Mouse (Mus musculus): ENCODE measurements around the gene Arntl2.
"Not testable (repeated sequence)": the region's sequence is repeated elsewhere in the genome, so short reads cannot be mapped to it uniquely, and the experiment has no call there.

Arntl2 gene

DNA sequence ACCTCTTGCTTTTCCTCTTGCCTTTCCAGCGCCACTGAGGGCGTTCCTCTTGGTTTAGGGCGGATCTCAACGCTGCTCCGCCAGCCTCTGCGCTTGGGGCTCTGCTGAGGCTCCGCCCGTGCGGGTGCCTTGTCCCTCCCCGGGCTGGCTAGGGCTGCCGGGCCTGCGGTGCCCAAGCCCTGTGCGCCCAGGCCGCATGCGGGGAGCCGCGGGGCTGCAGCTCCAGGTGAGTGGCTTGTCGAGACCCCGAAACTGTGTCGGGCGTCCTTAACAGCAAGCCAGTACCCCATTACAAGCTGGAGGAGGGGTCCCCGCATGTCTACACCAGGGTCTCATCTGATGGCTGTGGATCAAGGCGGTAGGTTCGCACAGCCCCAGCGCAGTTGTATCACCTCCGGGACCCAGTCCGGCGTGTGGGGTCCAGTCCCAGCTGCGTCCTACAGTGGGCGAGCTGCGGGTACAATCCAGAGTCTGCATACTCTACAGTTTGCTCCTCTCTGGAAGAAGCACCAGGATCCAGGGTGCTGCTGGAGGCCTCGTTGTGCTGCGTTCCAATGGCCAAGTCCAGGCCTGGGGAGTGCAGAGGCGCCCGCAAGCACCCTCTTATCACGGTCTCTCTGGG lies at the start of gene Arntl2:
Gene Arntl2 (plus strand): TSS at position 132 of the 622 bp plus-strand sequence.
- peak; percentile 83 for DNase-seq (ENCODE audit: low read depth, low spot score)

DNA sequence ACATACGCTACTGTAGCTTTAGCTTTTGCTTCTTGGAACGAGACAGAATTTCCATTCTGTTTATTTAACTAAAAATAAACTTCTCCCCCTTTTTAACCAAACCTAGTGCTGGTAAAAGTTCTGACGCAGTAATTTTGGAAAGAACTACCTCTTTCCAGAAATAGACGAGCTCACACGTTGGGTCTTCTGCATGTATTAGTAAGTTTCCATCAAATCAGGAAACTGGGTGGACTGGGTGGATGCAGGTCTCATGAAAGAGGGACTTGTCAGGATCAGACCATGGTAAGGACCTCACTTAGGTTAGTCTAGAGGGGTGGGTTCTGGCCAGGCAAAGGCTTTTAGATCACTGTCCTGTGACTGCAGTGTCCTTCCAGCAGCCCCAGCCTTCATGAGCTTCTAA lies 49.3 kb upstream of the Arntl2 start:
- no peak for DNase-seq (ENCODE audit: low read depth, low spot score)

DNA sequence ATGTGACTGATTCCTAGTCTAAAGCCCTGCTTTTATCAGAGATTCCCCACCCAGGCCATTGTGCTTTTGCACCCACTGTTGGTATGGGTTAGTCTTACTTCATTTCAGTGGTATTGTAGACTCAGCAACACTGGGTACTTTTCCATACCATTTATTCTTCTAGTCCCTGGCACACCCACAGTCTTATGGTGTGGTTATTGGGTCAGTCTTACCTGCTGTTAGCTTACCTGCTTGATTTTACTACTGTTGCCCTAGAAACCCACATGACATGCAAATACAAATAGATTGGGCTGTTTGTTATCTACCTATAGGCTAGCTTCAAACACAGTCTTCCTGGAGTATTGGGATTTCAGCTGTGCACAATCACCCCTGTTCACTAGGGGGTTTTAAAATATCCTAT lies 48.8 kb upstream of the Arntl2 start:
- DNase-seq (ENCODE audit: low read depth, low spot score) = no peak

DNA sequence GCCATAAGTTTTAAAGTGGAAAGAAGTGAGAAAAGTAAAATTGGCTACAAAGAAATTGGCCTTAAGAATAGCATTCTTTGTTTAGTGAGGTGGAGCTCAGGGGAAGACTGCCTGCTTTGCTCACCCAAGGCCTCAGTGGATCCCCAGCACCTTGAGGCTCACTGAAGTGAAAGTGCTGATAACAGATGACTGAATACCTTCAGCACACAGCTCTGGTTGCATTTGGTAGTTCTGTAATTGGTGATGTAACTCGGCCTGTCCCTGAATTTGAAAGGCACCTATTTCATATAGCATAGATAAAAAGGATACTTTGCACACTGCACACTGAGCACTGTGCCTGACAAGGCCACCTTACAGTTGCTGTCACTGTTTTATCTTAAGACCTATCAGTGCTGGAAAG lies 47.6 kb upstream of the Arntl2 start:
- no peak for DNase-seq (ENCODE audit: low read depth, low spot score)

DNA sequence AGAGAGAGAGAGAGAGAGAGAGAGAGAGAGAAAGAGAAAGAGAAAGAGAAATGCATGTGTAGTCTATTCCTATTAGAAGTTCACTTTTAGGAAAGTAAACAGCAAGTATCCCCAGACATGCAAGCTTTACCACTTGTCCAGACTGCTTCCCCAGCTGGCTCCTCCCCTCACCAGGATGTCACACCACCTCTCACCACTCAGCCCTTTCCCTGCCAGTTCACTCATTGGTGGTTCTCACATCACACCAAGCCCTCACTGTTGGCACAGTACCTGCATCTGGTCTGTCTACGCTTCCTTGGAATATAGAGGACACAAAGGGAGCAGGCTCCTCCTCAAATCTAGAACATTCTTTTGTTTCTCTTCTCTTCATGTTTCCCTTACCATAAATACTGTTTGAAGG lies 44.2 kb upstream of the Arntl2 start:
- DNase-seq (ENCODE audit: low read depth, low spot score) = no peak

DNA sequence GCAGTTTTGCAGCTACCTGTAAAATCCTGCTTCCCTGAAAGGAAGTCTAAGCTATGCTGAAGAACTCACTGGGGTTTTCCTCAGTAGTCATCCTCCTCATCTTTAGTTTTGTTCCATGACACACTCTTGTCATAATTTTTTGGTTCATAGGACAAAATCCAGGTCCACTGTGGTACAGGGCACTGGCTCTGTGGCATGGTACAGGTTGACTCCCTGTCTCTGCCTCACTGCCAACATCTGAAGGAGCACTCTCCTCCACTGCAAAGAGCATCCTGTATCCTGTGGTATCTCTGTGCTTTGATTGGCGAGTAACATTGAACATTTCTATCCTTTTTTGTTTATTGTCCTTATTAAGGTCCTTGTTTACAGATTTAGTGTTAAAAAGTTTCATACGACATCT lies 43.7 kb upstream of the Arntl2 start:
- DNase-seq (ENCODE audit: low read depth, low spot score) = no peak

DNA sequence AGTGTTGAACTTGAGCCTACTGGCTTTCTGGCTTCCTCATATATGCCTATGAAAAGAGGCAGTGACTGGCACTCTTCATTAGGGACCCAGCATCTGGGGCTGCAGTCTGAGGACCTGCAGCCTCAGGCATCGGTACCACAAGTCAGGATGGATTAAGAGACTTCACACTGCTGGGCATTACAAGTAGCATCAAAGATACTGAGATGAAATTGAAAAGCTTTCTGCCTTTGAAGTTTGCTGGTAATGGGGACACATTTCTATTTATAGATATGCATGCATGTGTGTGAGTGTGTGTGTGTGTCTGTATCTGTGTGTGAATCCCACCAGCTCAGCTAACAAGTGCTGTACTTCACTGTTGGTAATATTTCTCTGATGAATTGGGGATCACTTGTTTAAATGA lies 43.2 kb upstream of the Arntl2 start:
- no peak for DNase-seq (ENCODE audit: low read depth, low spot score)

DNA sequence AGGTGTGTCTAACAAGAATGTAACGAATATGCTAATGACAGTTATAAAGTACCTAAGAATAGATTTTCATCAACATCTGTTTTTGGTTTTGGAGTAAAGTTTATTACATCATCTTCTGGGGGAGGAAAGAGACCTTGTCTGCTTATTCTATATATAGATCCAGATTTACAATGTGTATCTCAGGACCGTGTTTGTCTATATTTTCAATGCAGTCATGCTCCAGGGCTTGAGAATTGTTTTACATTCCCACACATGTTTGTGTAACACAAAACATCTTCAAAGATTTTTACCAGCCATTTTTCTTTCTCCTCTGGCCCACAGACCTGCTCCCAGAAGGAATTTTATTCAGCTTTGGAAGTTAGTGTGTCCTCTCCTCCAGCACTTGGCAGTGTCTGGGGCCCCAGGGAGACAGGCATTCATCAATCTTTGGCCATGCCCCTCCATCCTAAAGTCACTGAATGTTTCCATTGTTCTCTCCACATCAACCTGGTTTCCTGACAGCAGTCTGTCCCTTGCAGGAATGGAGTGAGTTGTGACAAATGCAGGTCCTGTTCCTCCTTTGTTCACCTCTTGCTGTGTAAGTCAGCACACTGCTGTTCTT lies 42.2 kb upstream of the Arntl2 start:
- no peak for DNase-seq (ENCODE audit: low read depth, low spot score)

DNA sequence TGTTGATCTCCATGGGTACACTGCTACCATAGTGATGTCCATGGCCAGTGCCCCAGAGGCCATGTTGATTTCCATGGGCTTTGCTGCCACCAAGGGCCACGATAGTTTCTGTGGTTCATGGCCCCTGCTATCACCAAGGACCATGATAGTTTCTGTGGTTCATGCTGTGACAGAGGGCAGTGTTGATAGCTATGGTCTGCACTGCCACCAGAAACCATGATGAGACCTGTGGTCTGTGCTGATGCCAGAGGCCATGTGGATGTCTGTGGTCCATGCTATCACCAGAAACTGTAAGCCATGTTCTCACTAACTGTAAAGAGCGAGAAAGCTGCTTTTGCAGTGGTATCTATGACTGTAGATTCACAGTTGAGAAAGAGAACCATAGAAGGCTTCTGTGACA lies 40.7 kb upstream of the Arntl2 start:
- DNase-seq (ENCODE audit: low read depth, low spot score) = no peak

DNA sequence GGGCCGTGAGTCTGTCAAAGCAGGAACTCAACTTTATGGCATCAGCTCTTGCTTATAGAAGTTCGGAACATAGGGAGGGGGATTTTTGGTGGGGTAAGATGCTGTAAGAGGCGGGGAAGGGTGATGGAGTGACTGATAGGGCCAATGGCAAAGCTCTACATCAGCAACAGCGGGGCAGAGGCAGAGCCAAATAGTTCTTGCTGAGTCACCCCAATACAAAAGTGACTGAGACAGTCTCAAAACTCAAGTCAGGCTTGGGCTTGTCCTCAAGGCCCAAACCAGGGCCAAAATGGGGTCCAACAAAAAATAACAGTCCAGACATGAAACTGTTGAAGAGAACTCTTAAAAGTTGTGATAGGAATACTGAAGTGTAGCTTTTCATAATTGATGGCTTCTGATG lies 40.2 kb upstream of the Arntl2 start:
- DNase-seq (ENCODE audit: low read depth, low spot score) = peak; percentile 43

DNA sequence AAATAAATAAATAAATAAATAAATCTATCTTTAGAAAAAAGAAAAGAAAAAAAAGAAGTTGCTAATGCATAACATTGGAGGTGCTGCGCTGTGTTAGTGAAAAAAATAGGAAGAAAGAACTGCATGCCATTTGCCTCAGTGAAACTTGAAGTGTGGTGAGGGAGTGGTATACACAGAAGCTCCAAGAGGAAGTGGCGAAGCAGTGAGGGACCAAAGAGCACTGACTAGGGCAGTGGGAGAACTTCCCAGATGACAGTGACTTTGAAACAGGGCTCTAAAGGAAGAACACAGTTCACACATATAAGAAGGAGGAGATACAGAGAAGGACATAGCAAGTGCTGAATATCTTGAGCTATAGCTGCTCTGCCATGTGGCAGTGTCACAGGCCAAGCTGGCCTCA lies 36.8 kb upstream of the Arntl2 start:
- no peak for DNase-seq (ENCODE audit: low read depth, low spot score)

DNA sequence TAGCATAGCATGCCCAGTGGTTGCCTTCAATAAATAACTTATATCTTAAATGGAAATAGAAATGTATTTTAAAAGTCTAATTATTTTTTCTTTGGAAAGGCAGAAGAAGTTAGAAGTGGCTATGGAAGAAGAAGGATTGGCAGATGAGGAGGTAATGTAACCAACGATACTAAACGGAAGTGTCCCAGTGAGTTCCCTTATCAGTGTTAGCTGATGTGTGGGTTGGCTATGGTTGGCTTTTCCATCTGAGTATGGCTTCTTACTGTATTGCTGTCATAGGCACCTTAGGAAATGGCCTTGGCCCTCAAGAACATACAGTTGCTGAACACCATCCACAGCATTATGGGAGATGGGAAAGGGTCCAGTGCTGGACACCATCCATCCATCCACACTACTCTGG lies 35.8 kb upstream of the Arntl2 start:
- DNase-seq (ENCODE audit: low read depth, low spot score) = no peak

DNA sequence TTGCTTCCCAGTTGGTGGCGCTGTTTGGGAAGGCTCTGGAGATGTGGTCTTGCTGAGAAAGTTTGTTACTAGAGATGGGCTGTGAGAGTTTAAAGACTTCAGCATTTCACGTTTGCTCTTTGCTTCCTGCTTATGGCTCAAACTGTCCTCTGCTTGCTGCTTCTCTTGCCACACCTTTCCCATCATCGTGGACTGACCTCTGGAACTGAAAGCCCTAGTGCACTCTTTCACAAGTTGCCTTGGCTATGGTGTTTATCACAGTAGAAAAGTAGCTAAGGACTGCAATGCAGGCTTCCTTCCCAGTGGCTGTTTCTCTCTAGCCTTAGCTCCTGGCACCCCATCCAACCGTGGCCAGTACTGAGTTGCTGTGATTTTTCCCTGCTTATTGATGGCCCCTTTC lies 35.1 kb upstream of the Arntl2 start:
- peak; percentile 35 for DNase-seq (ENCODE audit: low read depth, low spot score)

DNA sequence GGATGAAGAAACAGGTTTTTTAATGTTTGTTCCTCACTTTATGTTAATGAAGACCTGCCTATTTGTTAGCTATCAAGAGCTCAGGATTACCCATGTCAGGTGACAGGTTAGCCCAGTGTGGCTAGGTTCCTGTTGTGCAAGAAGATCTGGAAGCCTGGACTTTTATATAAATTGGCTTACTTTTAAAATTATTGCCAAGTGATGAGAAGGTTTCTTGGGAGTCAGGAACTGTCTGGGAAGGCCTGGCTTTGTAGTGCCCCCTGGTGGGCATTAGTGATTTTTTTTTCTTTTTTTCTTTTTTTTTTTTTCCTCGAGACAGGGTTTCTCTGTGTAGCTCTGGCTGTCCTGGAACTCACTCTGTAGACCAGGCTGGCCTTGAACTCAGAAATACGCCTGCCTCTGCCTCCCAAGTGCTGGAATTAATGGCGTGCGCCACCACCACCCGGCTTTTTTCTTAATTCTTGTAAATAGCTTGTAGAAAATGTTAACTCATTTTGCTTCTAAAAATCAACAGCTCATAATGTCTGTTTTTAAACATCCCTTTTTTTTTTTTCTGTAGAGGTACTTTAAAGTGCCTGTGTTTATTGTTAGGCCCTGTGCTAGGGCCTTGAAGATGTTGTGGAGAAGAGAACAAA lies 33.5 kb upstream of the Arntl2 start:
- peak; percentile 37 for DNase-seq (ENCODE audit: low read depth, low spot score)

DNA sequence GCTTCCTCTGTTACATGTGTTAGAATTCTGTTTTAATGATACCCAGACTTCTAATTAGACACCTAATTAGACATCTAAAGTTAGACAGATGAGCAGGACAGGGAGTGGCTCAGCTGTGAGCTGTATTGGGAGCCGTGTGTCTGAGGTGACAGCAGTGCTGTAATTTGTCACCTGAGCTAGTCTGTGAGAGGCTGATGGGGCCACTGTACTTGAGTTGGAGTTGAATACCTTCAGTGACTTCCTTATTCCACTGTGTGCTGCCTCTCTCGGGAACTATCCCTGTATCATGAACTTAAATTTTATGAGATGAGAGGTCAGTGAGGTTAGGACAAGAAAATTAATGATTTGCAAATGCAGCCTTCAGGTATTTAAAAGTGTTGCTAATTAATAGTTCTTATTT lies 31.3 kb upstream of the Arntl2 start:
- DNase-seq (ENCODE audit: low read depth, low spot score) = no peak

DNA sequence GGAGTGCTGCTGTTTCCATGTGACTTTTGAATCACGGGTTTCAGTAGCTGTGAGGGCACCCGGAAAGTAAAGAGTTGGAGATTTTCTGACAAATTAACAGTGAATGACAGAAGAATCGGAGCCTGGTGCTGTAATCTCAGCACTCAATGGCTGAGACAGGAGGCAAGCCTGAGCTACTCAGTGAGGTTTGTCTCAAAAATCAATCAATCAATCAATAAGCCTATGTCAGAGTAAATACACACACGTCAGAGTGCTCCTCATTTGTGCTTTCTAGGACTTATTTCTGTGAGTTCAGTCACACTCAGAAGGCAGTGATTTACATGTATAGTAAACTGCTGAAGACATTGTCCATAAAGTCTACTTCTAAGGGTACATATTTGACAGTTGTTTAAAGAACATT lies 30.6 kb upstream of the Arntl2 start:
- DNase-seq (ENCODE audit: low read depth, low spot score) = no peak

DNA sequence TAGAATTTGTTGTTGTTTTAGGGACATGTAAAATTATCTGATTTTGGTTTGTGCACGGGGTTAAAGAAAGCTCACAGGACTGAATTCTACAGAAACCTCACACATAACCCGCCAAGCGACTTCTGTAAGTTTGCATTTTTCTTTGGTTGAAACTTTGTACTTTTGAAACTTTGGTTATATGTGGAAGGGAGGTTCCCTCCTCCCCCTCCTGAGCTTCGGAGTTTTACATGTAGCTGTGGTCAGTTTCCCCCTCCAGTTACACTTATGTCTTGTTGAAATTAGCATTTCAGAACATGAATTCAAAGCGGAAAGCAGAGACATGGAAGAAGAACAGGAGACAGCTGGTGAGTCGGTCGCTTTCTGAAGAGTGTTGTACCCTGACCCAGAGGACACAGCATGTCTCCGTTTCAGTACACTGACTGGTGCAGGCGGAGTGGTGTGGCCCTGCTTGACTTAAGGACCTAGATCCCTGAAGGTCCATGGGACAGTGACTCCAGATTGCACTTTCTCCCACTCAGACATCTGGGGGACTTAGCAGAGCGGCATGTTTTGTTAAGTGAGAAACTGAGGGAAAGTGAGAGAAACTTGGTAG lies 26.9 kb upstream of the Arntl2 start:
- DNase-seq (ENCODE audit: low read depth, low spot score) = no peak

DNA sequence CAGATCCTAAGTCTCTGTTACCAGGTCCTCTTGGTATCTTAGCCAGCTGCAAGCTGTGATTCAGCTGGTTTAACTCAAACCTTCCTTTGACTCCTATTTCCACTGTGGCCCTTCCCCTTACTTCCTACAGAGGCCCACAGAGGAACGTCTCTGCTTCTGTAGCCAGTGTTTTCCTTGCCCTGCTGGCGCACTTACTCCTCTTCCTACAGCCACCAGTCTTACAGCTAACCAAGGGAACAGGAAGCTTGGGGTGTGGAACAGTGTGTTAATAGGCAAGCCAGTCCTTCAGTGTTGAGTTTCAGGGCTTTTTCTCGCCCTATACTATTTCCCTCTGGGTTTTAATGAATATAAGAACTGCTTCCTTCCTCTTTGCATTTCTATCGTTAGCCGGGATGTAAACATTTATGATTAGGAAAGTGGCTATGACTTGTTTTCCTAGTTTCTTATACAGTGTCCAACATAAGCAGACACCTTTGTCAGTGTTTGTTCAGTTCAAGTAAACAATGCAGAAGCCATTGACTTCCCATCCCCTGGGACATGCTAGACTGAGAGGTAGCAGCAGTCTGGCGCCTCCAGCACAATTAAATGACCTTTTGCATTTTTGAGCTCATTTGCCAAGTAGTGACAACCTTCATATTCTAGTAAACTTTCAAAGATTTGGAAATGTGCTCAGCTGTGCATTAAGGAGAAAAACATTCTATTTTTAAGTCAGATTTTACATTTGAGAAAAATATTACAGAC lies 25.7 kb upstream of the Arntl2 start:
- no peak for DNase-seq (ENCODE audit: low read depth, low spot score)

DNA sequence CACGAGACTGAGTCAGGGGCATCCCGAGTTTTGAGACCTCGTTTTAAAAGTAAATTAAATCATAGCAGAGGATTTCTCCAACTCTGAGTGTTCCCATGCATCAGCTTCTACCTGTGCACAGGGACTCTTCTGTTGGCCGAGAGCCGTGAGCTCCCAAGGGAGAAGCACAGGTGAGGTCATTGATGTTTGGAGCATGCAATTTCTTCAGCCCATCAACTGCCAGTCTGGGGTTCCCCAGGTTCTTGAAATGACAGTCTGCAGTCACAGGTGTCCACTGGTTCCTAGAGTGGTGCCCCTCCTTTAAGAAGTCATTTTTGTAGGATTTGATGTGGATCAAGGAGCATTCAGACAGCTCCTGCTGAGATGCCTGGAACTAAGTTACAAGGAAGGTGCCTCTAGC lies 25.0 kb upstream of the Arntl2 start:
- no peak for DNase-seq (ENCODE audit: low read depth, low spot score)

DNA sequence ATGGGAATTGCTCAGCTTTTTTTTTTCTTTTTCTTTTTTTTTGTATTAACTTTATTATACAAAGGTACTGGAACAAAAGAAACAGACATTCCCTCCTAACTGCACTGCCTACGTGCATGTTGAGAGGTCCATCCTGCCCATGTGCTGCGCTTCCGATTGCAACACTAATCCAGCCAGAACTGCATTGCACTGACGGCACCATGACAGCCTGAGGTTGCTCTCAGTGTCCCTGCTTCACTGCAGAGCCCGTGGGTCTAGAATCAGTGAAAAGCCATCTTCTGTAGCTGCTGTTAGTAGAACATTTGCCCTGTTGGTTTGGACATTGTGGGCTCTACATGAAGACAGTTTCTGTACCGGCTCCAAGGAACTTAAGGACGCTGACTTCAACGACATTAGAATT lies 20.0 kb upstream of the Arntl2 start:
- DNase-seq (ENCODE audit: low read depth, low spot score) = not testable (repeated sequence)

DNA sequence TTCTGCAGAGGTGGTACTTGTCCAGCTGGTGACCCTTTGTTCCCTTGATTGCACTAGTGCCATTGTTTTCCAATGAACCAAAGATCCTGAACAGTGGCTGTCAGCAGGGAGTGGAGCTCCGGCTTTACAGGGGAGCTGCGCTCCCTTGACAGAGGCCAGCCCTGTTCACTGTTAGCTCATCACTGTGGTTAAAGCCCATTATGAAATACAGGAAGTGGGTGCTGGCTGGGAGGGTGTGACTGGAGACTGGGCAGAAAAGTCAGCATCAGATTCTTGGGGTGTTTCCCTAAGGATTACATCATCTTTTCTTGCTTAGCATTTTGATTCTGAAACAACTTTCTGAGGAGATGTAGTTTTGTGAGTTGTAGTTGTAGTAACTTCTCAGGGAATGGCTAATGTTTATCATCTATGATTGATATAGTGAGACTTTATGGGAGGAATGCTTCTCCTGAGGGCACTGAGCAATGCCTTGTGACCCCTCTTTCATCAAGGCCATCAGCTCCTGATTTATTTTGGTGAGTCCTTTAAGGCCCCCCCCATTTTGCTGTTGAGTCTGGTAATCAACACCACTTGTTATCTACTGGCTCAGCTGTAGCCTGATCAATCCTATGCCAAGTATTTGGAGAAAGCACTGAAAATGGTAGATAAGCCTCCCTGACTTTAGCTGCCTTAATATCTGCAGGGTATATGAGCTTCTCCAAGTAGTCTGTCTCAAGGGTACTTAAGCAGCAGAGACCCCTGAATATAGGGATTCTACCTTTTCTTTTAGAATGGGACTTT lies 19.1 kb upstream of the Arntl2 start:
- DNase-seq (ENCODE audit: low read depth, low spot score) = no peak

DNA sequence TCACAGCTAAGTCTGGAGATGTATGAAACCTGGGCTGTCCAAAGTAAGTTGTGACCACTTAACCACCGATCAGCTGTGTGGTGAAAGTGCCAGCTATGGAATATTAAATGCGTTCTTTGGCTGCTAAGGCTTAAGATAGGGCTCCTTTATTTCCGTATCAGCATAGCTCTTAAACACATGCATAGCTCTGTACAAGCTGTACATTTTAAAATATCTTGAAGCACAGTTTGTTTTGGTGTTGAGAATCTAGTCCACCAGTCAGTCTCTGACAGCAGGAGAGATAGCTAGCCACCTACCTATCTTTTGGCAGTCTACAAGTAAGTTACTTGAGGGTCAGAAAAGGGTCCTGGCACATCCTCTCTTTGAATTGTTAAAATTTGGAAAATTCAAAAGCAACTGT lies 17.8 kb upstream of the Arntl2 start:
- DNase-seq (ENCODE audit: low read depth, low spot score) = no peak
